Mouse (Mus musculus) A20 (cell line): ENCODE measurements at regions not wholly inside any gene's neighbourhood (a gene's known extent, or its start where the extent isn't known, plus 50 kb on each side); places are given as distances from the start of the nearest gene placed in this dataset.

ENCODE experiments used
- DNase-seq: peaks from one replicate; pipeline ENCODE4 v3.0.0-alpha.2; 2011; ENCODE audit warnings: low read depth, low spot score

- no peak for DNase-seq
Observed at GRCm38 (mm10) chr2:79185234-79186101, 69.8 kb upstream of the Itga4 start.

DNA sequence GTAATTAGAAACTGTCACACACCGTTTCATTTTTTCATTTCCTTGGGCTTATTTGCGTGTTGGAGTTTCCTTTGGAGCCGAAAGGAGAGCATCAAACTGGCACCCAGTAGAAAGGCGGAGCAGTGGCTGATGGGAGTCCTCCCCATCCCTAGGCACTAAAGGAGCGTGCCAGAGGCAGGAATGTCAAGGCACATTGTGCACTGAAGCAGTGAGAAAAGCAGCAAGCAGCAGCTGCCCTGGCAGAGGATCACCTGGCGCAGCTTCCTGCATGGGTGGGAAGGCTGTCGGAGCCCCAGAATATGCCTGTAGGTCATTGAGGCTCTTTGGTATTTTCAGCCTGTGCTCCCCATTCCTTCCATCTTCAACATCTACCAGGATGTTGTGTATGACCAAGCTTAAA lies 68.3 kb upstream of the Itga4 start:
- DNase-seq: no peak

DNA sequence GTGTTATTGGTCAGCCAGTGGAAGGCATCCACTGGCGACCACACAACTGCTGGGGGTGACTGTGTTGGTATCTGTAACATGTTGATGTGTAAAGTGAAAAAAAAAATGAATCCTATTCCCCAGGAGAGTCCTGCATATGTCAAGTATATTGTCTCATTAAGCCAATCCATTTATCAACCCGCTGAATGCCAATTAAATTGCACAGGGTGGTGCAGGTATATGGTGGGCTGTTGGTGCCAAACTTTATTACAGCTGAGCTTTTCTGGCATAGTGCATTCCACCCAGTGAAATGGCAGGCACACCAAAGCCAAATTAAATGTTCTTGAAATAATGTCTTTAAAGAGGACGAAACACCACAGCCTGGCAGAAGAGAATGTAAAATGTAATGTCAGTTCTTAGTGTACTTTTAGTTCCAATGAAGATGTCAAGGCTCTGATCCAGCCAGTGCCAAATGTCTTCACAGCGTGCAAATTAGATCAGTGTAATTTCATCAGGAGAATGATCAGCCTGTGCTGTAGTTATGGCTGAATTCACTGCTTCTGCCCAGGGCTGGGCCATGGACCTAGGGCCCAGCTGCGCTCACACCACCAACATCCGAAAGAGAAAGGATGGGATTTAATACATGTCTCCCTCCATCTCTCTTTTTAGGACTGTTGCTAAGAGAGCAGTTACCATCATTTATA lies 66.6 kb upstream of the Itga4 start:
- no peak for DNase-seq

DNA sequence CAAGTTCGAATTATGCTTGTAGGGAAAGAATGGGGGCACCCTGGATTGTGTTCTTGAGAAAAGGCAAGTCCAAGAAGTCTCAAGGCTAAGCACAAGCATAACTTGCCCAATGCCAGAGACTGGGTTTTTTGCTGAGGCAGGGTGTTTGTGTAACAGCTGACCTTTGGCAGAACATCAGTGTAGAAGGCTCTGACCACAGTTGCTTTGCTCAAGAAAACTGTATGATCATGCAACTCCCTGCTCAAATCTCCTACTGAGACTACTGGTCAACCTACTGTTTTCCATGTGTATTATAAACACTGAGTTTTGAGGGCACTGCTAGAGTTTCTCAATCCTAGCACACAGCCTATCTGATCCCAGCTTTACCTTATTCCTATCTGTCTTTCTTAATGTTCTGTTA lies 61.4 kb upstream of the Itga4 start:
- no peak for DNase-seq

DNA sequence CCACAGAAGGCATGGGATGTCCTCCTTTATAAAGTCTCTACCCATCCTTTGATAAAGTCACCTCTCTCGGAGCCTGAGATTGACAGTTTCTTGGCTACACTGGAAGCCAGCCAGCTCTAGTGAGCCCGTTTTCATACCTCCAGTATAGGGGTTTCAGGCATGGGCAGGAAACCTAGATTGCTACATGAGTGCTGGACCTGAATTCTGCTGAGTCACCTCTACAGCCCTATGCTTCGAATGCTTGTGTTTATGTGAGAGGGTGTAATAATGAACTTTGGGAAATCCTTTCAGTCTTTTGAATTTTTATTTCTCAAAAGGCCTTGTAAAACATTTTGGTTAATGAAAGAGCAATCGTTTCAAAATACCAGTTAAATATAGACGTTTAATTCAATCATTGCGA lies 53.5 kb upstream of the Itga4 start:
- DNase-seq: no peak
